Mouse (Mus musculus) kidney, postnatal 10 days (tissue): ENCODE data around the gene Spc25.
A peak's percentile ranks its signal among the peaks of the same experiment; 100 is the strongest.

ENCODE experiments used
- DNase-seq: peaks from one replicate; pipeline ENCODE4 v3.0.0; 2021; ENCODE audit warnings: mixed read lengths

The Spc25 gene

DNA sequence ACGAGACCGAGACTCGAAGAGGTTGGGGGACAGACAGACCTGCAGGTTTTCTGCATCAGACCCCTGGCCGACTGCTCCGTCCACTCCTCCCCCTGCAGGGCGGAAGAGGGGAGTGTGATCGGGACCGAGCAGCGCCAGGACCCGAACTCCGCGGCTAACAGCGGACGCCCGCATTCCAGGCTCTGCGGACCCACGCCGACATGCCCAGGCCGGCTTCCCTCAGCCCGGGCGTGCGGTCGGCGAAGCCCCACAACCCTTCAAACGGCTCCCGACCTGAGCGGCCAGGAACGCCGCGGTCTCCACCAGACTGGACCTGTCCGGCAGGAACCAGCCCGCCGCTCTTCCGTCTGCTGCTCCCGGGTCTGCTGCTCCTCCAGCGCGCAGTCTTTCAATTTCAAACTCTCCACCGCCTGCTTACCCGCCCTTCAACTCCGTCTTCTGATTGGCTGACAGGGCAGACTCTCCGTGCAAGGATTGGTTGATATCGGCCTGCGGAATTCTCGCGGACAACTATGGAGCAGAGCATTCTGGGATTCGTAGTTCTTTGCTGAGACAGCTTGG, at the start of gene Spc25:
TSS of gene Spc25 (minus strand) at position 404 of the 561 bp plus-strand sequence.
- DNase-seq, result peak; percentile 93

DNA sequence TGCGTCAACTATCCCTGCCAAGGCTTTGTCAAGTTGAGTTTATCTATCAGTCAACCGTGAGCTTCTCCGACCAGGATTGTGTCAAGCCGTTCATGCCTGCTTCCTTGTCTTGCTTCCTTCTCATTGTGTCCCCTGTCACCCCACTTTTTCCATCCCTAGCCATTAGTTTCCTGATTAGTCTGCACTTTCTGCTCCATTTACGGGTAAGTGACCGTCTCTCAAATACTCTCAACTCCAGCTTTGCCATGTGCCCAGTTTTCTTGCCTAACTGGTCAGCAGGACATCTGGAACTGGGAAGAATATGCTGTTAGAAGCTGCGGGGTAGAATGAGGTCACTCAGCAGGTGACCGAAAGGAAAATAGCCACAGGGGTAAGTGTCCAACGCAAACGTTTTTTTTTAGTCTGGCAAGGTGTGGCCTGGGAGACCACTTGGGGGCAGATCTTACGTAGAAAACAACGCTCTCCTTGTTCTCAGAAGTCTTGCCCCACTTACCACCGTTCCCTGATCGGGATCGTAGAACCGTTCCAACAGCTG, 42.3 kb upstream of the Spc25 start:
- no peak for DNase-seq

DNA sequence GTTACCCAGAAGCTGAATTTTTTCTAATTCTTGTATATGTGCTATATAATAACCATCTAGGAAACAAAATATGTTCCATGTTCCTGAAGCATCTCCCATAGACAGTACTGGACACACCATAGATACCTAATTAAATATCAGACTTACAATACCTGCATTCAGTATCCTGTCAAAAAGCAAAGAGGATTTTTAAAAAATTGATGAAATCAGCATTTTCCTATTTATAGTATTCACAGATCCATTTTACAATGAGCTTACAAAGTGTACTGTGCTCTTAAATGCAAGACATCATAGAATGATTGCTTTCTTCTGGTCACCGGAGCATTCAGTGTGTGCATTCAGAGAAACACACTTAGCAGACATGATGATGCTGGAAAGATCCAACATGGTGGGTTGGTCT, 41.1 kb upstream of the Spc25 start:
- no peak for DNase-seq

DNA sequence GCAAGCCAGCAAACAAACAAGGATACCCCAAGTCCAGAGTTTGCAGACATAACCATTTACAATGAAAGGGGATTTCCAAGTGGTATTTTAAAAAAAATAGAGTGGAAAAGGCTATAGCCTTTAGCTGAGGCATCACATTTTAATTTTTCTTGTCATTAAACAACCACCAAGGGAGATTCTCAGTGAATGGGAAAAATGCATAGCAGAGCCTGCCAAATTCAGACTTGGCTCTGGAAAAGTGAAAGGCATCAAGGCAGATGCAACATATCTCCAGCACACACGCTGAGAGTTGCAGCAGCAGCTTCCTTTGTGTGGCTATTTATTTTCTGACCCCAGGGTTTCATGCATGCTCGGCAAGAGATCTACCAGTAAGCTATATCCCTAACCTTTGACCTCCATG, 38.9 kb upstream of the Spc25 start:
- peak; percentile 44 for DNase-seq

GRCm38 (mm10) chr2:69239315-69239714, 33.3 kb upstream of the Spc25 start:
- no peak for DNase-seq

DNA sequence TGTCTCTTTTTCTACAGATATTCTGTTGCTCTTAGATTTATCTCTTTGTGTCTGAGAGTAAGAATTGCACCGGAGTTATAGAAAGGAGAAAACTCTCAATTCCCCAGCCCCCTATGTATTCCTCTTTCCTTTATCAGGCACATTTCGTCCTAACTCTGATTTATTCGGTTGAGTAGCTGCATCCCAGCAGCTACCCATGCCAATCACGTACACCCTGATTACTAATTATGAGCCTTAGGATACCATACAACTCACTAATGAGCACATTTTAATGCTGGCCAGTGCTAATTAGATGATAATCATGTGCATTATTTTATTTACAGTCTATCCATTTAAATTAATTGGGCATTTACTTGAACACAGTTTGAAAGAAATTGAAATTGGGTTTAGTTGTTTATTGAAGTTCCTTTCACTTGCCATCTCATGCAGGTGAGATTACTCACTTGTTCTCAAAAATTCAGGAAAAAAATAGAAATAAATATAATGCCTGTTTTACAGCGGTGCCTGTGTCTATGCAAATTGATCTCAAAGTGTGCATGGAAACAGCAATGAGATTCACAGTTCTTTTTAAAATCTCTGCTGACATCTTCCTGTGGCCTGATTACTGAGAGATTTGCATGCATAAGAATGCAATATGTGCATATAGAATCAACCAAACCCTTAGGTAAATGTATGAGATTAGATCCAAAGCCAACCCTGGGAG, 29.1 kb upstream of the Spc25 start:
- no peak for DNase-seq

GRCm38 (mm10) chr2:69232101-69232500, 26.1 kb upstream of the Spc25 start:
- DNase-seq, result no peak

GRCm38 (mm10) chr2:69230137-69230536, 24.1 kb upstream of the Spc25 start:
- DNase-seq, result no peak

DNA sequence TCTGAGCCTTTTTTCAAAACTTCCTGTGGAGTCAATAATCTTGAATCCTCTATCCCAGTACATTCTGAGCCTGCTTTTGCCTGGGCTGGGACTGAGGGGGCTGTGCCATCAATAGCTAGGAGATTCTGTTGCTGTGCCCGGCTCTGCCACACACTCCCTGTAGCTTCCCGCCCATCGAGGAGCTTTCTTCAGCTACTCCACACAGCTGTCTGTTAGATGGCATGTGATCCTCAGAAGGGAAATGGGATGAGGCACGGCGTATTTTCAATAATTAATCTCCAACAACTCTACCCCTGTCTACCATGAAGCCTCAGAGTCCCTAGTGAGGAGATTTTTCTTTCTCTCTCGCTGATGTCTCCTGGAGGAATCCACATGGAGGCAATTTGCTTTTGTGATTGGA, 22.6 kb upstream of the Spc25 start:
- no peak for DNase-seq

GRCm38 (mm10) chr2:69226876-69227275, 20.9 kb upstream of the Spc25 start:
- DNase-seq, result no peak

DNA sequence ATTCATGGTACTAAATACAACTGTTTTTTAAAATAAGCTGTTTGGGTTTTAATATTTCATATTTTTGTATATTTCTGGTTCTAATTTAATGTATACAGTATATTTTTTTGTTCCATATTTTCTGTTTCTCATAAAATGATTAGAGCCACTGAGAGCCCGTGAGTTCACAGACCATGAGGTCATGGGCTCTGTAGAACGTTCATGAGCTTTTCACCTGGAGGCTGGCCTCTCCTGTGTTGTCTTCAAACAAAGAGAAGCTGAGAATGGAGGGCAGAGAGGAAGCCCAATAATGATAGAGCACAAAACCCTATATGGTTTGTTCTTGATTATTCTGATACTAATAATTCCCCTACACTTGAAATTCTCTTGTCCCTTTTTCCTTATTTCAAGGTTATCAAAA, 18.7 kb upstream of the Spc25 start:
- DNase-seq, result no peak

- no peak for DNase-seq
These were observed 16.8 kb upstream of the Spc25 start for GRCm38 (mm10) chr2:69222815-69223214.

GRCm38 (mm10) chr2:69221868-69222416, 15.9 kb upstream of the Spc25 start:
- DNase-seq, result no peak

- DNase-seq, result no peak
These were observed 9.2 kb upstream of the Spc25 start for GRCm38 (mm10) chr2:69215242-69215641.

- DNase-seq, result no peak
These were observed 6.7 kb upstream of the Spc25 start for GRCm38 (mm10) chr2:69212652-69213051.

GRCm38 (mm10) chr2:69210773-69211172, 4.8 kb upstream of the Spc25 start, which contains the start of gene G6pc2:
Gene G6pc2 (plus strand): TSS chr2:69211073.
- DNase-seq, result no peak

- DNase-seq, result no peak
These were observed 3.7 kb upstream of the Spc25 start for GRCm38 (mm10) chr2:69209684-69210083.

- no peak for DNase-seq
These were observed 529 bp upstream of the Spc25 start for GRCm38 (mm10) chr2:69206523-69206922.

- DNase-seq, result peak; percentile 34
These were observed 809 bp downstream of the Spc25 start for GRCm38 (mm10) chr2:69205185-69205584.

- no peak for DNase-seq
These were observed 12.4 kb downstream of the Spc25 start for GRCm38 (mm10) chr2:69193555-69193954.

DNA sequence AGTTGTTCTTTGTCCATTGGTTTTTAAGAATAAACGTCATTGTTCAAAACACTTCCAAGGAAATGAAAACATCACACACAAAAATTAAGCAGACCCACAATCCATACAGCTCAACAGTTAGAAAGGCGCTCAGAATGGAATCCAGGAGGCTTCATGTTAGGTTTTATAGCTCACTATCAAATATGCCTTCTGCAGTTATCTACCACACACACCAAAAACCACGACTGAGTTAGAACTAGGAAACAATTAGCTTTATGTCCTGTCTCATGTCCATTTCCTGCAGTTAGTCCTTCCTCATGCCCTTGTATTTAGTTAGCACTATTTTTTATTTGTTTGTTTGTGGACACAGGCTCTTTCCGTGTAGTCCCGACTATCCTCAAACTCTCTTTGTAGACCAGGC, 14.9 kb downstream of the Spc25 start:
- no peak for DNase-seq

DNA sequence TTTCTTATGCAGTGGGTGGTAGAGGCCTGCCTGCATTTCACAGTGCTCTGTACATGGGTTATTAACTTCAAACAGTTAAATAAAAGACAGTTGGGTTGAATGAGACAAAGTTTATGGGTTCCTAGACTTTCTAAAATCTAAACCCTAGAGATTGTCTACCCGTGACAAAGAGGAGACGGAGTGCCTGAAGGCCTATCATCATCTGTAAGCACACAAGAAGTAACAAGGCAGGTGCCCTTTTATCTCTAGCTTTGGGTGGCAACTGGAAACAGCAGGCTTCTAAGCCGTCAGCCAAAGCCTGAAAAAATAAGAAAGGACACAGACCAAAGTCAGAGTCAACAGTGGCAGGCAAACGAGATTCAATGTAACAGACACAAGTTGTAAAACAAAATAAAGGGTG, 16.8 kb downstream of the Spc25 start:
- DNase-seq, result no peak

- no peak for DNase-seq
These were observed 17.3 kb downstream of the Spc25 start for GRCm38 (mm10) chr2:69188732-69189131.

- no peak for DNase-seq
These were observed 18.0 kb downstream of the Spc25 start for GRCm38 (mm10) chr2:69187990-69188389.
